Mouse (Mus musculus): ENCODE measurements around the gene Xpnpep3.

Gene Xpnpep3

GRCm38 (mm10) chr15:81482966-81483365 lies 83.0 kb downstream of the Xpnpep3 start:
- no peak for DNase-seq

- no peak for DNase-seq
Observed at GRCm38 (mm10) chr15:81483691-81484090, 83.8 kb downstream of the Xpnpep3 start.

GRCm38 (mm10) chr15:81485483-81485882 lies 85.5 kb downstream of the Xpnpep3 start:
- no peak for DNase-seq

- no peak for DNase-seq
Observed at GRCm38 (mm10) chr15:81503466-81503865, 103.5 kb downstream of the Xpnpep3 start.

DNA sequence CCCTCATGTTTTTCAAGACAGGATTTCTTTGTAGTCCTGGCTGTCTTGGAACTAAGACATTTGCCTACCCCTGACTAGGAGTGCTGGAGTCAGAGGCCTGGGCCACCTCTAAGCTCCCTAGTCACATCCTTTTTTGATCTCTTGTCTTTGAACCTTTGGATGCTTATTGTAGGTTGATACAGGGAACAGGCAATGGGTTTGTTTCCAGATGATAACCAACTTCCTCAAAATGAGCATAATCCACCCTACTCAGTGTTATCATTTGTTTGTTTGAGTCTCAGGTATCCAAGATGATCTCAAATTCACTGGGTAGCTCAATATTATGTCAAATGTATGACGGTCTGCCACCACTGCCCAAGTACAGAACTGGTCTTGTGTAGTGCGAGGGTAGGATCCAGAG lies 104.1 kb downstream of the Xpnpep3 start:
- no peak for DNase-seq
